Mouse (Mus musculus): ENCODE data around the gene Dimt1. TPM values are rescaled to one million over a fixed set of nuclear protein-coding genes. Genes with fewer than 3 reads are reported as not detected.

Gene Dimt1
- total and polyA plus RNA-seq, 2 experiments from 2014 or later: 4.0 to 16.2 TPM

- H3K4me2 ChIP-seq (ENCODE audit: low read depth, low read length): peak overlapping the region; percentile 95
- peak overlapping the region; percentile 81 for H3K4me3 ChIP-seq (ENCODE audit: low read depth, low read length)
- DNase-seq (ENCODE audit: low spot score) (no peak), ATAC-seq (ENCODE audit: insufficient read depth, low read depth) (no peak)
- no peaks in the 10 kb centered on the region for H3K27me3 ChIP-seq (ENCODE audit: control insufficient read depth, insufficient read depth, low read length)
- peak overlapping the region; percentile 69 for H3K9ac ChIP-seq (replicated peaks; ENCODE audit: low read depth, low read length)
- H3K36me3 ChIP-seq (replicated peaks; ENCODE audit: control insufficient read depth, insufficient read depth, low read length): no peaks in the 10 kb centered on the region
- peak overlapping the region; percentile 66; the same call in 1 of the 2 replicates for H3K27ac ChIP-seq (ENCODE audit: low read depth)
- H3K9me3 ChIP-seq (replicated peaks; ENCODE audit: control insufficient read depth, low read length): no peaks in the 10 kb centered on the region
- WGBS: 3% methylated on average over 9 of the region's 9 CpGs
- no peaks in the 10 kb centered on the region for H3K4me1 ChIP-seq (ENCODE audit: control insufficient read depth, insufficient read depth)
- TF ChIP-seq EP300 (IDR thresholded peaks at IDR 0.05; ENCODE audit: low read depth) (no peak), CTCF (IDR thresholded peaks at IDR 0.05; ENCODE audit: low read depth) (no peak)
These were observed 11.1 kb upstream of the Dimt1 start for GRCm38 (mm10) chr13:106935871-106936255.

DNA sequence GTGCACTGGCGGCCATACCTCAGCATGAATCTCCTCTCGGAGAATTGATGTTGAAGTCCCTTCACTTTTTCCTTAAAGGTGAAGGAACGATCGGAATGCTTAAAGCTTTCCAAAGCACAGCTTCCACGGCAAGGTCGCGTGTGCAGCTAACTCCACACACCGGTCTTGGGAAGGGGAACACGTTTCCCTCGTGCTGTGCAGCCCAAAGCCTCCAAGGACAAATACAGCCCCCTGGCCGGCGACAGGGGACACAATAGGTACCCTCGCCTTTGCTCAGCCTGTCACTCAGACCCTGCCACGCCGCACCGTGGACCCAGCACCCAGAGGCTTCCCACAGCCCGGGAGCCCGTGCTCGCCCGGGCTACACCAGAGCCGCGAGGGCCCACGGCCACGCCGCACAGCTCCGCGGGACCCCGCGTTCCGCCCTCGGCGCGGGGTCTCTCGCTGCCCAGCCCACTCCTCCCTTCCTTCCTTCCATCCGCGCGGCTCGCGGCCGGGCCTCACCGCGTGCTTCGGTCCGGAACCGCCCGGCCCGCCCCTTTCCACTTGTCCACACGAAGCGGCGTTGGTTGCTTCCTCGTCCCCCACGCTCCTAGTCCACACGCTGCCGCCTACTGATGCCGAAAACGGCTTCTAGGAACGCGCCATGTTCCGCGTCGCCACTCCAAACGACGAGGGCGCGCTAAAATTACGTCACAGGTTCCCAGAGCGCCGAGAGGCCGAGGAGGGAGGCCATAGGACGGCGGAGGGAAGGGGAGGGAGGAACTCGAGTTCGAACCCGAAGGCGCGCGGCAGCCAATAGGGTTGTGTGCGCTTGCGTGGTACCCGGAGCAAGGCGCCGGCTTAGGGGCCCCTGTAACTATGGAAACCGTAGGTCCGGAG, 10.4 kb upstream of the Dimt1 start, which contains the start of gene Ipo11:
TSS of gene Ipo11 (minus strand) at position 703 of the 882 bp plus-strand sequence.
- H3K4me1 ChIP-seq (ENCODE audit: control insufficient read depth, insufficient read depth): no peaks in the 10 kb centered on the region
- H3K4me2 ChIP-seq (ENCODE audit: low read depth, low read length): peak within 1 kb of the TSS; percentile 95
- H3K36me3 ChIP-seq (replicated peaks; ENCODE audit: control insufficient read depth, insufficient read depth, low read length): no peaks in the 10 kb centered on the region
- H3K27ac ChIP-seq (ENCODE audit: low read depth): peak within 1 kb of the TSS; percentile 66
- DNase-seq (ENCODE audit: low spot score) (peak; percentile 95), ATAC-seq (ENCODE audit: insufficient read depth, low read depth) (peak; percentile 95)
- peak within 1 kb of the TSS; percentile 69 for H3K9ac ChIP-seq (replicated peaks; ENCODE audit: low read depth, low read length)
- H3K9me3 ChIP-seq (replicated peaks; ENCODE audit: control insufficient read depth, low read length): no peaks in the 10 kb centered on the region
- peak within 1 kb of the TSS; percentile 81 for H3K4me3 ChIP-seq (ENCODE audit: low read depth, low read length)
- under 1% methylated on average over 84 of the region's 84 CpGs for whole genome bisulfite sequencing
- H3K27me3 ChIP-seq (ENCODE audit: control insufficient read depth, insufficient read depth, low read length): no peaks in the 10 kb centered on the region
- TF ChIP-seq EP300 (IDR thresholded peaks at IDR 0.05; ENCODE audit: low read depth) (no peak), CTCF (IDR thresholded peaks at IDR 0.05; ENCODE audit: low read depth) (no peak)

DNA sequence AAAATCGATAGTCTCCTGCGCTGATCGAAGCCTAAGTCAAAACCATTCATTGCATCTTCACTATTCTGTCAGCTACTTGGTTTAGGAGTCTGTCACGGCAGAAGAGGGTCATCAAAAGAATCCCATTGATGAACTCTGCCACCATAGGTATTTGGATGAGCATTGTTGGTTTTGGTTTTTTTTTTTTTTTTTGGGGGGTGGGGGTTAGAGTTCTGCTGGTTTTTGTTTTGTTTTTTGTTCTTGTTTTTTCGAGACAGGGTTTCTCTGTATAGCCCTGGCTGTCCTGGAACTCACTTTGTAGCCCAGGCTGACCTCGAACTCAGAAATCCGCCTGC, 9.8 kb upstream of the Dimt1 start:
- 25% methylated on average over 7 of the region's 7 CpGs for WGBS
- Histone ChIP-seq H3K27me3 (ENCODE audit: control insufficient read depth, insufficient read depth, low read length) (no peaks in the 10 kb centered on the region), H3K9me3 (replicated peaks; ENCODE audit: control insufficient read depth, low read length) (no peaks in the 10 kb centered on the region), H3K36me3 (replicated peaks; ENCODE audit: control insufficient read depth, insufficient read depth, low read length) (no peaks in the 10 kb centered on the region), H3K4me3 (ENCODE audit: low read depth, low read length) (peak overlapping the region; percentile 81), H3K4me1 (ENCODE audit: control insufficient read depth, insufficient read depth) (no peaks in the 10 kb centered on the region), H3K4me2 (ENCODE audit: low read depth, low read length) (peak overlapping the region; percentile 95), H3K9ac (replicated peaks; ENCODE audit: low read depth, low read length) (no peak overlapping the region), H3K27ac (ENCODE audit: low read depth) (no peak overlapping the region)
- ATAC-seq (ENCODE audit: insufficient read depth, low read depth): no peak
- DNase-seq (ENCODE audit: low spot score): no peak
- TF ChIP-seq EP300 (IDR thresholded peaks at IDR 0.05; ENCODE audit: low read depth): no peak
- TF ChIP-seq CTCF (IDR thresholded peaks at IDR 0.05; ENCODE audit: low read depth): no peak

- Histone ChIP-seq H3K4me2 (ENCODE audit: low read depth, low read length) (no peak overlapping the region), H3K4me3 (ENCODE audit: low read depth, low read length) (no peak overlapping the region), H3K36me3 (replicated peaks; ENCODE audit: control insufficient read depth, insufficient read depth, low read length) (no peaks in the 10 kb centered on the region), H3K27me3 (ENCODE audit: control insufficient read depth, insufficient read depth, low read length) (no peaks in the 10 kb centered on the region), H3K27ac (ENCODE audit: low read depth) (no peak overlapping the region), H3K4me1 (ENCODE audit: control insufficient read depth, insufficient read depth) (no peaks in the 10 kb centered on the region), H3K9ac (replicated peaks; ENCODE audit: low read depth, low read length) (no peak overlapping the region), H3K9me3 (replicated peaks; ENCODE audit: control insufficient read depth, low read length) (no peaks in the 10 kb centered on the region)
- DNase-seq (ENCODE audit: low spot score): no peak
- WGBS: 29% methylated on average over 7 of the region's 7 CpGs
- TF ChIP-seq EP300 (IDR thresholded peaks at IDR 0.05; ENCODE audit: low read depth) (no peak), CTCF (IDR thresholded peaks at IDR 0.05; ENCODE audit: low read depth) (no peak)
- no peak for ATAC-seq (ENCODE audit: insufficient read depth, low read depth)
These were observed 5.5 kb upstream of the Dimt1 start for GRCm38 (mm10) chr13:106941211-106941976.

GRCm38 (mm10) chr13:106942721-106943120, 4.2 kb upstream of the Dimt1 start:
- Histone ChIP-seq H3K36me3 (replicated peaks; ENCODE audit: control insufficient read depth, insufficient read depth, low read length) (no peaks in the 10 kb centered on the region), H3K9me3 (replicated peaks; ENCODE audit: control insufficient read depth, low read length) (no peaks in the 10 kb centered on the region), H3K4me2 (ENCODE audit: low read depth, low read length) (no peak overlapping the region), H3K27me3 (ENCODE audit: control insufficient read depth, insufficient read depth, low read length) (no peaks in the 10 kb centered on the region), H3K4me3 (ENCODE audit: low read depth, low read length) (no peak overlapping the region), H3K9ac (replicated peaks; ENCODE audit: low read depth, low read length) (no peak overlapping the region), H3K27ac (ENCODE audit: low read depth) (no peak overlapping the region), H3K4me1 (ENCODE audit: control insufficient read depth, insufficient read depth) (peaks cover 2% of the 10 kb centered on the region)
- WGBS: 80% methylated on average over 1 of the region's 1 CpGs
- ATAC-seq (ENCODE audit: insufficient read depth, low read depth) (no peak), DNase-seq (ENCODE audit: low spot score) (no peak)
- TF ChIP-seq EP300 (IDR thresholded peaks at IDR 0.05; ENCODE audit: low read depth): no peak
- no peak for TF ChIP-seq CTCF (IDR thresholded peaks at IDR 0.05; ENCODE audit: low read depth)

All from heart, postnatal 0 days (tissue).